Mouse (Mus musculus): ENCODE data around the gene Zc2hc1b.

GRCm38 (mm10) chr10:13200862-13201261, 23.0 kb upstream of the Zc2hc1b start:
- no peak for TF ChIP-seq CTCF (conservative IDR thresholded peaks at IDR 0.05; ENCODE audit: insufficient read depth, insufficient read length, low read depth, low read length)
- TF ChIP-seq POLR2A (IDR thresholded peaks at IDR 0.05; ENCODE audit: low read depth, low read length): no peak
